Mouse (Mus musculus) C2C12 (cell line): Measurements from ENCODE around the gene Cmss1. TPM values are rescaled to one million over a fixed set of nuclear protein-coding genes. Genes with fewer than 3 reads are reported as not detected.

Experiments
- H3K27me3 ChIP-seq: one replicate; pipeline ENCODE4 v1.6.1; 2011; ENCODE audit not compliant: control insufficient read depth, insufficient read depth, insufficient read length
- H3K36me3 ChIP-seq: one replicate; pipeline ENCODE4 v1.6.1; 2011; ENCODE audit not compliant: control insufficient read depth, insufficient read depth
- H3K4me3 ChIP-seq: one replicate; pipeline ENCODE4 v1.5.1; 2011; ENCODE audit warnings: mild to moderate bottlenecking, control low read depth; ENCODE audit not compliant: poor library complexity, insufficient read depth, severe bottlenecking
- H3K79me2 ChIP-seq: one replicate; pipeline ENCODE4 v1.6.1; 2011; ENCODE audit not compliant: control insufficient read depth, insufficient read depth
- H3K79me3 ChIP-seq: one replicate; pipeline ENCODE4 v1.6.1; 2011; ENCODE audit warnings: low read depth, control low read depth
- H3ac ChIP-seq: one replicate; pipeline ENCODE3; 2011; ENCODE audit warnings: low read depth; ENCODE audit not compliant: control insufficient read depth, insufficient read length
- CEBPB ChIP-seq: IDR thresholded peaks from one replicate; pipeline ENCODE4 v1.6.1; 2011; ENCODE audit warnings: low read depth, mild to moderate bottlenecking, control low read depth, moderate library complexity
- CTCF ChIP-seq: IDR thresholded peaks from one replicate; pipeline ENCODE4 v1.5.1; 2011; ENCODE audit not compliant: control insufficient read depth, insufficient read depth, insufficient read length
- FOSL1 ChIP-seq: IDR thresholded peaks from one replicate; pipeline ENCODE4 v1.8.0; 2011; ENCODE audit warnings: mild to moderate bottlenecking, low read length; ENCODE audit not compliant: poor library complexity, insufficient read depth, severe bottlenecking
- MAX ChIP-seq: IDR thresholded peaks from one replicate; pipeline ENCODE4 v1.6.1; 2011; ENCODE audit warnings: mild to moderate bottlenecking, control low read depth
- MYOD1 ChIP-seq: IDR thresholded peaks from one replicate; pipeline ENCODE4 v1.6.1; 2011; ENCODE audit warnings: low read depth; ENCODE audit not compliant: control insufficient read depth, insufficient read length
- MYOG ChIP-seq: IDR thresholded peaks from one replicate; pipeline ENCODE4 v1.6.1; 2011; ENCODE audit not compliant: control insufficient read depth, insufficient read length; ENCODE audit errors: extremely low read depth
- USF1 ChIP-seq: IDR thresholded peaks from one replicate; pipeline ENCODE4 v1.6.1; 2011; ENCODE audit warnings: low read depth, mild to moderate bottlenecking, control low read depth, moderate library complexity
- polyA plus RNA-seq: library from polyadenylated mRNA; unstranded; fragments of >200 nt; fragmentation: generic; extraction: Trizol; gene quantifications from one replicate; pipeline ENCODE4 v1.2.1, GENCODE M21; 2012; ENCODE audit warnings: missing spikeins

Gene Cmss1
- polyA plus RNA-seq, 1 experiment: 37.5 TPM

DNA sequence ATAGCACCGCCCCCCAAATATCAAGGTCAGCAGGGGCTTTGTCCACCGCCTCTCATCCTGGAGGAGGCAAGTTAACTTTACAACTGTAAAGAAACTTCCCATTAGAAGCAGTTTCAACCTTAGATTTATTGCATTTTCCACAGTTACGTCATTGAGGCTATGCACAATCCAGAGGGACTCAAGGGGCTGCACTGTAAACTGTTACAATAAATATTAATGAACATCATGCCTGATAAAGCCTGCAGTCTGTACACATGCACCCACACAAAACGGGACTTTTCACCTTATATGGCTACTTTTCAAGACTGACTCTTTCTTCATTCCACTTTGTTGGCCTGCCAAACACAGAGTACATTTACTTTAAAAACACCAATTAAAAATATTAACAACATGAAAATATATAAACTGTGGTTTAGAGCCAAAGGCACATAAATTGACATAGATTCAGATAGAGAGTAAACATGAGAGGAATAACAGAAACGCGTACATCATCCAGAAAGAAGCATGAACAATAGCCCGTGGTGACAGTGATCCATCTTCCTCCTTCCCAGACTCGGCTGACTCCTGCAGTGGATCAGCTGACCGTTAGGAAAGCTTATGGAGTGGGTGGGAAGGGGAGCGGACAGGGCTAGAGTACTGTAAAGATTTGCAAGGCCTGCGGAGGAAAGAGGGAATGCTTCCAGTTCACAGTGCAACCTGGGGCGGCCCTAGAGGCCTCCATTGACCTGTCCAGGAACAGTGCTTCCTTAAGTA, 122.4 kb downstream of the Cmss1 start:
- no peak overlapping the region for H3K4me3 ChIP-seq
- H3K79me3 ChIP-seq: no peaks in the 10 kb centered on the region
- no peak for TF ChIP-seq MYOD1
- no peak for TF ChIP-seq MAX
- TF ChIP-seq FOSL1: no peak
- TF ChIP-seq USF1: no peak
- no peak for TF ChIP-seq CEBPB
- TF ChIP-seq MYOG: no peak
- TF ChIP-seq CTCF: no peak
- H3ac ChIP-seq: no peak overlapping the region
- H3K36me3 ChIP-seq: no peaks in the 10 kb centered on the region
- H3K79me2 ChIP-seq: no peaks in the 10 kb centered on the region
- no peaks in the 10 kb centered on the region for H3K27me3 ChIP-seq

- TF ChIP-seq CTCF (no peak), MYOD1 (no peak), USF1 (no peak), MAX (no peak), MYOG (no peak), FOSL1 (no peak), CEBPB (no peak)
- H3K36me3 ChIP-seq: no peaks in the 10 kb centered on the region
- H3K27me3 ChIP-seq: no peaks in the 10 kb centered on the region
- H3K4me3 ChIP-seq: no peak overlapping the region
- no peaks in the 10 kb centered on the region for H3K79me3 ChIP-seq
- H3ac ChIP-seq: no peak overlapping the region
- H3K79me2 ChIP-seq: no peaks in the 10 kb centered on the region
These were observed 123.2 kb downstream of the Cmss1 start for GRCm38 (mm10) chr16:57483503-57483902.

- Histone ChIP-seq H3K79me2 (no peaks in the 10 kb centered on the region), H3K79me3 (no peaks in the 10 kb centered on the region), H3K36me3 (no peaks in the 10 kb centered on the region), H3K27me3 (no peaks in the 10 kb centered on the region), H3ac (no peak overlapping the region), H3K4me3 (no peak overlapping the region)
- TF ChIP-seq MAX (no peak), MYOD1 (no peak), USF1 (no peak), CEBPB (no peak), CTCF (no peak), FOSL1 (no peak), MYOG (no peak)
These were observed 123.8 kb downstream of the Cmss1 start for GRCm38 (mm10) chr16:57482911-57483310.

DNA sequence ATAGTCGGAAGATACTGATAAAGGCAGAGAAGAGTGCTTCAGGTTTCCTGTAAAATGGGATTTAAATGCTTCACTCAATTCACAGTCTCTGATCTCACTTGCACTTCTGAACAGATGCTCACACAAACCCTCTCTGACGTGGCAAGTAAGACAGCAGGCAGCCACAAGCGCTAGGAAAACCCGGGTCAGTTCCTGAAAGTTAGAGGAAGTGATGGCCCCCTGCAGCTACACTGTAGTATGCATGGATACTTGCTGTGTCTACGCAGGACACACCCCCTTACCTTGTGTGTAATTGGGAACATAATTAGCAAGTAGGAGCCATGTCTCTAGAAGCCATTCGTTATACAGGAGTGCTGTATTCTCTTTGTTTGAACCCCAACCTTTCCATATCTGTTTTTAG, 124.4 kb downstream of the Cmss1 start:
- Histone ChIP-seq H3K36me3 (no peaks in the 10 kb centered on the region), H3K27me3 (no peaks in the 10 kb centered on the region), H3K79me2 (no peaks in the 10 kb centered on the region), H3ac (no peak overlapping the region), H3K79me3 (no peaks in the 10 kb centered on the region), H3K4me3 (no peak overlapping the region)
- TF ChIP-seq USF1 (no peak), CTCF (no peak), MAX (no peak), MYOG (no peak), CEBPB (no peak), FOSL1 (no peak), MYOD1 (no peak)

- Histone ChIP-seq H3K79me3 (no peaks in the 10 kb centered on the region), H3ac (no peak overlapping the region), H3K27me3 (no peaks in the 10 kb centered on the region), H3K36me3 (no peaks in the 10 kb centered on the region), H3K4me3 (no peak overlapping the region), H3K79me2 (no peaks in the 10 kb centered on the region)
- TF ChIP-seq MYOD1 (no peak), USF1 (no peak), CEBPB (no peak), MAX (no peak), CTCF (no peak), FOSL1 (no peak), MYOG (no peak)
These were observed 126.9 kb downstream of the Cmss1 start for GRCm38 (mm10) chr16:57479776-57480175.
